Mouse (Mus musculus) bone marrow, adult 2 months (tissue): ENCODE results near the gene Trir. TPM values are rescaled to one million over a fixed set of nuclear protein-coding genes. Genes with fewer than 3 reads are reported as not detected.

Source experiments
- H3K27ac ChIP-seq: fragments of 200-500 bp; 2 replicates; pipeline ENCODE4 v1.5.1; 2012; ENCODE audit warnings: low read depth, mild to moderate bottlenecking, control low read depth, inconsistent platforms, low read length; ENCODE audit not compliant: control insufficient read depth, poor library complexity, insufficient read depth
- H3K4me1 ChIP-seq: fragments of 200-500 bp; 2 replicates; pipeline ENCODE4 v1.6.1; 2011; ENCODE audit warnings: low read length; ENCODE audit not compliant: control insufficient read depth, insufficient read depth
- H3K4me3 ChIP-seq: fragments of 200-500 bp; replicated peaks from 2 replicates; pipeline ENCODE3; 2011; ENCODE audit warnings: mild to moderate bottlenecking, low read depth, low read length, control low read depth; ENCODE audit not compliant: control insufficient read depth
- CTCF ChIP-seq: fragments of 200-500 bp; IDR thresholded peaks from 2 replicates; pipeline ENCODE4 v1.5.1; 2011; ENCODE audit warnings: low read length, control low read depth; ENCODE audit not compliant: control insufficient read depth, insufficient read depth
- POLR2A ChIP-seq: fragments of 200-500 bp; IDR thresholded peaks from 2 replicates; pipeline ENCODE4 v1.6.1; 2011; ENCODE audit warnings: low read depth, mild to moderate bottlenecking, control low read depth, low read length, borderline replicate concordance; ENCODE audit not compliant: control insufficient read depth
- WGBS: fragments of 180-500 bp; shearing (Covaris S2); methylation state at CpG from one replicate; pipeline ENCODE4 v1.1.7; 2018; 5-methylcytosine and 5-hydroxymethylcytosine counted together
- polyA plus RNA-seq: library from polyadenylated mRNA; stranded (reverse); fragments of >200 nt; gene quantifications from 2 replicates; pipeline ENCODE4 v1.2.4, GENCODE M21; 2011; ENCODE audit warnings: low replicate concordance; ENCODE audit not compliant: missing spikeins, insufficient read depth, insufficient read length

The Trir gene
- polyA plus RNA-seq, 1 experiment: 300 TPM

- no peak overlapping the region for H3K27ac ChIP-seq
- H3K4me3 ChIP-seq: no peak overlapping the region
- no peak for TF ChIP-seq POLR2A
- TF ChIP-seq CTCF: no peak
- H3K4me1 ChIP-seq: no peaks in the 10 kb centered on the region; the same call in 1 of the 2 replicates
- WGBS: 12% methylated on average over 28 of the region's 28 CpGs
Measured at GRCm38 (mm10) chr8:85011242-85011641, 15.4 kb upstream of the Trir start.

GRCm38 (mm10) chr8:85013230-85013840 is 13.3 kb upstream of the Trir start:
- 6% methylated on average over 26 of the region's 26 CpGs for WGBS
- no peaks in the 10 kb centered on the region for H3K4me1 ChIP-seq
- H3K4me3 ChIP-seq: no peak overlapping the region
- no peak for TF ChIP-seq POLR2A
- TF ChIP-seq CTCF: peak; percentile 65
- H3K27ac ChIP-seq: no peak overlapping the region

- Histone ChIP-seq H3K27ac (no peak within 1 kb of the TSS), H3K4me3 (no peak within 1 kb of the TSS), H3K4me1 (no peaks in the 10 kb centered on the region)
- WGBS: 49% methylated on average over 2 of the region's 2 CpGs
- no peak for TF ChIP-seq POLR2A
- no peak for TF ChIP-seq CTCF
Measured at GRCm38 (mm10) chr8:85014431-85014830, 12.2 kb upstream of the Trir start, which contains the start of gene Best2. Gene Best2 (minus strand): TSS chr8:85014531.

GRCm38 (mm10) chr8:85016724-85017123 is 9.9 kb upstream of the Trir start:
- WGBS: 73% methylated on average over 10 of the region's 10 CpGs
- H3K4me3 ChIP-seq: no peak overlapping the region

GRCm38 (mm10) chr8:85017209-85017608 is 9.4 kb upstream of the Trir start:
- no peak for TF ChIP-seq POLR2A
- no peak for TF ChIP-seq CTCF
- H3K27ac ChIP-seq: no peak overlapping the region
- no peak overlapping the region for H3K4me3 ChIP-seq
- 80% methylated on average over 5 of the region's 5 CpGs for WGBS
- no peaks in the 10 kb centered on the region for H3K4me1 ChIP-seq

More at GRCm38 (mm10) chr8:85016724-85017123, 9.9 kb upstream of the Trir start:
- no peak for TF ChIP-seq POLR2A
- TF ChIP-seq CTCF: no peak
- Histone ChIP-seq H3K27ac (no peak overlapping the region), H3K4me1 (no peaks in the 10 kb centered on the region)

DNA sequence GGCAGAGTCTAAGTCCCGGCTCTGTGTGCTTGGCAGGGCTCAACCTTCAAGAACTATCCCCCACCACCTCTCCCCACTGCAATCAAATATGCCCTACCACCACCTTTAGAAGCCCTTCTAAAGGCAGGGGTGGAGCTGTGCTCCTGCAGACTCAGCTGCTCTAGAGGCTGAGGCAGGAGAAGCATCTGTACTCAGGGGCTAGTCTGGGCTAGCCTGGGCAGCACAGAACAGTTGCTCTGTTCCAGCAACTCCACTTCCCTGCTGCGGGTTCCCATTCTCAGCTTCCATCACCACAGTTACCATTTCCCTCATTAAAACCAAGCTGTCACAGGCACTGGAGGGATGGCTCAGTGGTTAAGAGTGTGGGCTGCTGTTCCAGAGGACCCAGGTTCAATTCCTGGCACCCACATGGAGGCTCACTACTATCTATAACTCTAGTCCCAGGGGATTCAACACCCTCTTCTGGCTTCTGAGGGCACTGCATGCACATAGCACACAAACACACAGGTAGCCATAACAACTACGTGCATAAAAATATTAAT is 5.0 kb upstream of the Trir start:
- no peak overlapping the region for H3K27ac ChIP-seq
- no peak for TF ChIP-seq POLR2A
- no peak for TF ChIP-seq CTCF
- H3K4me3 ChIP-seq: no peak overlapping the region
- H3K4me1 ChIP-seq: peaks cover 2% of the 10 kb centered on the region
- 95% methylated on average over 3 of the region's 3 CpGs for WGBS

DNA sequence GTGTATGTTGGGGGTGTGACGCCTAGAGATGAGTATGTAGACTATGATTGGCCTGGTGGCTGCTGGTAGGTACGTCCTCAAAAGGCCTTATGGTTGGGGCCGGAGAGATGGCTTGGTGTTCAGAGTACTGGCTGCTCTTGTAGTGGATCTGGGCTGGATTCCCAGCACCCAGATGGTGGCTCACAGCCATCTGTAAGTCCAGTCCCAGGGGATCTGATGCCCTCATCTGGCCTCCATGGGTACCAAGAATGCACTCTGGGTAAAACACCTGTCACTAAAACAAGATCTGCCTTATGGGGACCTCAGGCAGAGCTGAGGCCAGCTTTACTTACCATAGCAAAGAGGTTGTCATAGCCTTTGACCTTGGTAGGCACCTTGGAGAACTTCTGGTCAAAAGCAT is 2.8 kb upstream of the Trir start:
- TF ChIP-seq CTCF: no peak
- TF ChIP-seq POLR2A: no peak
- WGBS: 86% methylated on average over 3 of the region's 3 CpGs
- Histone ChIP-seq H3K4me1 (peaks cover 4% of the 10 kb centered on the region), H3K27ac (no peak overlapping the region), H3K4me3 (no peak overlapping the region)

DNA sequence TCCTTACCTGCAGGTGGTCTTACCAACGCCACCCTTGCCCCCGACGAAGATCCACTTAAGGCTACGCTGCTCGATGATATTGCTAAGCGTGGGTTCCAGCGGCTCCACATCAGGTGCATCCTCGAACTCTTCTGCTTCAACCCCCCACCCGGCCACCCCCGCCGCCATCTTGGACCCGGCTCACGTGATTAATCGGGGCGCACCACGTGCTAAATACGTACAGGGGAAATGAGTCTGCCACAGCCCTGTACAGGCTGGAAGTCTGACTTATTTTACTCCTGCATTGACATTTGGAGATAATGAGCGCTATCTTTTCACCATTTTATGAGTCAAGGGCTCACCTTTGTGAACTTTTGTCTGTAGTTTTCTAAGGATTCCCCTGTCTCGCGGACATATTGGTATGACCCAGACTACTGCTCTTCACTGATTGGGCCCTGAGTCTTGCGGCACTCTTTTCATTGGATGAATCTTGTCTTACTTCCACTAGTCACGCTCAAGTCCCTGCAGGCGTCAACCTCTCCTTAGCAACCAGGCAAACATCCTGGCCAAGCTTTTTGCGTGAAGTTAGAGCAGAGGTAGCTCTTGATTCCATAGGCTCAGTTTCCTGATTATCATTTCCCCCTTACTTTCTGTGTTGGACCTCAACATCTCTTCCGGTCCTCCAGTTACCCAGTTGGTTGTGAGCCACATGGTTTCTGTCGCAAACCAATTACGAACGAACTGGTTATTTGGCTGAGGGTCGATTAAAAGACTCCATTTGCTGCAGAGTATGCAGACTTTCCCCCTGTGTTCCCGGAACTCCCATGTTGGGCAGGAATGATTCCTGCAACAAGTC is 1.3 kb upstream of the Trir start, which contains the start of gene Asna1:
TSS of gene Asna1 (minus strand) at position 184 of the 835 bp plus-strand sequence.
- WGBS: under 1% methylated on average over 30 of the region's 30 CpGs
- H3K4me1 ChIP-seq: peaks cover 4% of the 10 kb centered on the region
- peak within 1 kb of the TSS; percentile 29 for H3K27ac ChIP-seq
- H3K4me3 ChIP-seq: peak within 1 kb of the TSS; percentile 100
- TF ChIP-seq CTCF: no peak
- TF ChIP-seq POLR2A: peak; percentile 31; the same call in 1 of the 2 replicates
